Mouse (Mus musculus) MEL (cell line): ENCODE measurements around the gene Adam23.

ENCODE experiments used
- EP300 ChIP-seq, 2 experiments: IDR thresholded peaks; 2 replicates each; pipeline ENCODE4 v1.6.1; 2011; ENCODE audit warnings: improper control_type of control experiment in 2 of 2, low read length in 2 of 2, low read depth in 1 of 2, mild to moderate bottlenecking in 1 of 2
- GATA1 ChIP-seq: IDR thresholded peaks from 2 replicates; pipeline ENCODE4 v1.6.1; 2011; ENCODE audit warnings: low read depth, low read length, improper control_type of control experiment
- KAT2A ChIP-seq: conservative IDR thresholded peaks from 2 replicates; pipeline ENCODE4 v1.6.1; 2012; ENCODE audit warnings: low read depth, low read length, improper control_type of control experiment, inconsistent platforms
- NRF1 ChIP-seq: IDR thresholded peaks from 2 replicates; pipeline ENCODE4 v1.6.1; 2014; ENCODE audit warnings: low read depth, mild to moderate bottlenecking, inconsistent platforms, low read length, improper control_type of control experiment, moderate library complexity; ENCODE audit not compliant: poor library complexity, insufficient read depth, severe bottlenecking
- POLR2A ChIP-seq, 2 experiments: IDR thresholded peaks; 2 replicates each; pipeline ENCODE4 v1.6.1; 2011 to 2012; ENCODE audit warnings: low read length in 2 of 2, mild to moderate bottlenecking in 2 of 2, control low read depth in 1 of 2, improper control_type of control experiment in 1 of 2, low read depth in 1 of 2, moderate library complexity in 1 of 2; ENCODE audit not compliant: control insufficient read depth in 1 of 2, insufficient read depth in 1 of 2, poor library complexity in 1 of 2

- TF ChIP-seq KAT2A = no peak
- TF ChIP-seq GATA1 = no peak
- TF ChIP-seq POLR2A (IDR thresholded peaks at IDR 0.05; ENCODE audit: control insufficient read depth in 1 of 2, insufficient read depth in 1 of 2, low read depth in 1 of 2, low read length in 2 of 2, poor library complexity in 1 of 2) = no peak
- TF ChIP-seq EP300 (IDR thresholded peaks at IDR 0.05; ENCODE audit: low read depth in 1 of 2, low read length in 2 of 2) = no peak
- no peak for TF ChIP-seq NRF1
Measured at GRCm38 (mm10) chr1:63576803-63577202, 131.1 kb downstream of the Adam23 start.
